Mouse (Mus musculus) induced T-regulatory cell, adult 2 months (primary cell): ENCODE measurements around the gene Zcchc12.

ENCODE experiments used
- DNase-seq: peaks from one replicate; pipeline ENCODE4 v3.0.0-alpha.2; 2012; ENCODE audit warnings: low read depth

Gene Zcchc12

DNA sequence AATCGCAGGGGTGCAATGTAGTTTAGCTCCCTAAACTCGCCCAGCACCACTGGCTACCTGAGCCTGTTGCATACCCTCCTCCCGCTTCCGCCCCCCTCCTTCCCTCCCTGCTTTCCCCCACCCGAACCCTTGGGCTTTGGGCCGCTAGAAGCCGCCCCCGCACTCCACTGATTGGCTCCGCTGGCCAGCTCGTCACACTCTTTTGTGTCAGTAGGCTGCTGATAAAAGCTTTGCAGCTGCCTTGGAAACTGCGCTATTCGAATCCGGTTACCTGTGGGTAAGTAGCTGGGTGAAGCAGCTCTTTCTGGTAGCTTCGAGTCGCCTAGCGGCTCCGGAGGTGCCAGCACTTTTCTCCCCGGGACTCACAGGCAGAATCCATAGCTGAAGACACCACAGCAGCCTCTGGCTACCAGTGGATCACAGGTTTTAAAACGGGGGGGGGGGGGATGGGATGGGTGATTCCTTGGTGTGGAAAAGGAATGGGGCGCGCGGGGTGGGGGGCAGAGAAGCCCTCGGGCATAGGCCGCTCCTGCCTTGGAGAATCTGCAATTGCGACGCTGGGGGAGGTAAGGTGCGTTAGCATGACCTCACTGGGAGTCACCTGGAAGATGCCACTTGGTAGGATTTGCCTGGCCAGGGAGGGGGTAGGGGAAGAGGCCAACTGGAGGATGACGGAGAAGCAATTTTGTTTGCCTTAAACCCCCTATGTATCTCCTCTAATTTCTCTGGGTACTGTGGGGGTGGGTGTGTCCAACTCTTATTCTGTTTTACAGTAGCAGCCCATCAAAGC is at the start of gene Zcchc12:
Gene Zcchc12, plus strand, starts transcription at position 169 of the 790 bp plus-strand sequence.
- DNase-seq: peak; percentile 6

DNA sequence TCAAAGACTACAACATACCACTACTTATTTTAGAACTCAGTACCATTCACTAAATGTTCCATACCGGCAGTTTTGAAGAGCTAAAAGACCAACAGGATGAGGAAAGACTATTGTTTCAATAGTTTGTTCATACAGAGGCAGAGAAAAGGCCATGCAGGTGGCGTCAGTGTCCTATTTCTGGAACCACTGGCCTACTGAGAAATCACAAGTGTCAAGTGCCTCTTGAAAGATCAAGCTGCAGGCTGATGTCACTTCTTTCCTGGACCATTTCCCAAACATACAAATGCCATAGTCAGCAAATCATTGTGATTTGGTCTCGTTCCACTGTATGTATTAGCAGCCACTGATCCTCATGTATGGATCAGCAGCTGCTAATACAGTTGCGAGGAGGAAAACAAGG is 49.0 kb upstream of the Zcchc12 start:
- no peak for DNase-seq

DNA sequence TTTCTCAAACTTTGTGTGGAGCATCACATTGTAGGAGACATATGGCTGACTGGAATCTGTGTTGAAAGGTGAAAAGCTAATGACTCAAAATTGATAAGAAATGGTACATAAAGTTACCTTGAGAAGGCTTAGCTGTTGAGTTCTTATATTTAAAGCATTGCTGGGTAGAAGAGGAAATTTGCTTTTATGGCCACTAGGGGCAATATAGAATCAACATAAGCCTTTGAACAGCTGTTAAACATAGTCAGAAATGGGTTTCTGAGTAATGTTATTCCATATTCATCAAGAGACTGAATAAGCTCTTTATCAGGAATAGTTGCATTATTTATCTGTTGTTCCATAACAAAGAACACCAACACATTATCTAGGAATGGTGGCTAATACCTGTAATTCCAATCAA is 45.6 kb upstream of the Zcchc12 start:
- peak; percentile 4 for DNase-seq

DNA sequence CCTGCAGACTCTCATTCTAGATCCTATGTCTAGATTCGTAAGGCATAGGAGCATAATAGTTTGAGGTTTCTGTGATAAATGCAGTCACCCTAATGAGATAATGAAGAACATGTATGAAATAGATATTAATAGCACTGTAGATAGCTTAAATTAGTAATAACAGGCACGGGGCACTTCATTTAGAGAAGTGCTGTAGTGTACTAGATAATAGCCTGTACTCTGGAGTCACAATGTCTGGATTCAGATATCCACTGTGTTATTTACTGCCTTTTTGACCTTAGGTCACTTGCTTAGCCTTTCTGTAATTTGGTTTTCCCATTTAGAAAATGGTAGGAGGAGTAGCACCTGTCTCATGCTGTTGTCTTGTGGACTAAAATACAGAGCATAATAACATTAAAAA is 39.0 kb upstream of the Zcchc12 start:
- no peak for DNase-seq

DNA sequence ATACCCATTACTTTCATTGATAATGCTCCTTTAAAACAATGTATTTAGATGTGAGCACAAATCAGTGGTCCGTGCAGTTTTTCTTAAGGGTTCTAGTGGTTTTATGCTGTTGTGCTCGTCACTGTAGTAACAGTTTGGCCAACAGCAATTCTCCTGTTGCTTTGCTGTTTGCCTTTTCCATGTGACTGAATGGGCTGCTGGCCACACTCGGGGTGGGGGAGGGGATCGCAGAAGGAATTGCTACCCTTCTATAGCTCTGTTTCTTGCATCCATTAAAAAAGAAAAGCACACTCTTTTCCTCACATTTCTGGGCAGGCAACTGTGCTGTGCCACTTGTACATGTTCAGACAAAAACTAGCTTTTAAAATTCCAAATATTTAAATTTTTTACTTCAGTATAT is 34.1 kb upstream of the Zcchc12 start:
- DNase-seq: no peak

DNA sequence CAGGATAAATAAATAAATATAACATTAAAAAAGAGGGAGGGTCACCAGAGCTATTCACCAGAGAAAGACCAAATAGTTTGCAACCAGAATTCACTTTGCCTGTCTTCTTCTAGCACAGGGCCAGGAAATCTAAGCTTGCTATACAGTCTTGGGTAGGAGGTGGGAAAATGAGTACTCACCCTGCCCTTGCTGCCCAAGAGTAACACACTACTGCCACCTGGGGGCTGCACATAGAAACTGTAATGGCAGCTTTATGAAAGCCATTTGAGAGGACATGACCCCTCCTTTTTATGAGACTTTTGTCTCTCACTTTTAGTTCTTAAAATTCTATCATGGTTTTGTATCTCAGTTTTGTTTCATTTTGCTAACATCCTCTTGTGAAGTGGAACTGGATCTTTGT is 12.1 kb upstream of the Zcchc12 start:
- DNase-seq: peak; percentile 47

DNA sequence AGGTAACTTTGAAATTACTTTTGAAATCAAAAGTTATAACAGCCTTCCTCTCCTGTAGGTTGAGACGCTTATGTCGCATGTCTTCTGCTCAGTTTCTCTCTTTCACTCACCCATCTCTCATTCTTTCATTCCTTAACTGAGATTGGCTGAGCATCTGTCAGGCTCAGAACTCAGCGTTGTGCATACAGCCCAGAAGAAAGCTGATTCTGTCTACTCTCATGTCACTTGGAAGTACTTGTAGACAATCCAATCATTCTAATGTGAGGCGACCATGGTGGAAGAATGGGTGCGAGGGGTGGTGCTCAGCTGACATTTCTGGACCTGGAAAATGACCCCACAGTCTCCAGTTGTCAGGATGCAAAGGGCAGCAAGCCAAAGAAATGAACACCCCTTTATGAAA is 9.7 kb upstream of the Zcchc12 start:
- no peak for DNase-seq

DNA sequence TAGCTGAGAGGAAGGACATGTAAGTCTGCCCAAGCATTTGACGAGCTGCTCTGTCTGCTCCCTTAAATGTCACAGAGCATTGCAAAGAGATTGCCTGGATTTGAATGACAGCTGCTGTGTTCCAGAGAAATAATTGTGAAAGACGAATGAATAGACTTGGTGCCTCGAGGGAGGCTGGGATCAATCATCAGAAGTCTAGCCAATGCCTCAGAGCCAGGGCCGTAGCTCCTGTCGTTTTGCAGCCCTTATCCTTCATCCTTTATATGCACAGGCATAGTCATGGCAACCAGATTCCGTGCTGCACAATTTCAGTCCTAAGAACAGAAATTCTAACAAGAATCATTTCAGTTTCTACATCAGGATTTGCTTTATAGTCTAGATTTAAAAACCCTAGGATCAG is 9.3 kb upstream of the Zcchc12 start:
- no peak for DNase-seq

DNA sequence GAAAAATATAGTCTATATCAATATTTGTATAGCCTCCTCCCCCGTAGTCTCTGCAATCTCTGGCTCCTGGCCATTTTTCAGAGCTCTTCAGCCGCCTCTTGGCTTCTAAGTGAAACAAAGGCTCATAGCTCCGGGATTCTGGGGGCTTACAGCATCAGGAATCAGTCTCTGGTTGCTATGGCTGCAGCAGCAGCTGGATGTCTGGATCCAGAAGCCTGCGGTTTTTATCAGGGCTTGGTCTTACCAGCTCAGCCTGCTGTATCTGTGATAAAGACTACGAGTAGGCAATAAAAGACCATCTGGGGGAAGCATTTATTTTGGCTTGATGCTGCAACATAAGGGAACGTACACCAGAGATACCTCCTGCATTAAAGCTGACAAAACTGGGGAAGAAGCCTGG is 1.8 kb upstream of the Zcchc12 start:
- no peak for DNase-seq

DNA sequence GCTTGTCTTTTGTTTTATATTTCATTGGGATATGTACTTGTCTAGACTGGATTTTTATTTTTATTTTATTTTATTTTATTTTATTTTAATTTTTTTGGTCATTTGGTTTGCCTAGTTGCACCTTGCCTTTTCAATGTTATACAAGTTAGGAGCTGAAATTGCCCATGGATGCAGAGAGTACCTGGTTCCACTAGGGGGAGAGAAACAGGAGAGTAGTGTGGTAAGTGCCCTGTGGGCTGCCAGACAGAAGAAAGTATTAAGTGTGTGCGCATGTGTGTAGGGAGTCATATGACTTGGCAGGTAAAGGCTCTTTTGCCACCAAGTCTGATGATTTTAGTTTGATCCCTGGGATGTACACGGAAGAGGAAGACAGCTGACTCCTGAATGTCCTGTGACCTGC is 13.8 kb downstream of the Zcchc12 start:
- no peak for DNase-seq

DNA sequence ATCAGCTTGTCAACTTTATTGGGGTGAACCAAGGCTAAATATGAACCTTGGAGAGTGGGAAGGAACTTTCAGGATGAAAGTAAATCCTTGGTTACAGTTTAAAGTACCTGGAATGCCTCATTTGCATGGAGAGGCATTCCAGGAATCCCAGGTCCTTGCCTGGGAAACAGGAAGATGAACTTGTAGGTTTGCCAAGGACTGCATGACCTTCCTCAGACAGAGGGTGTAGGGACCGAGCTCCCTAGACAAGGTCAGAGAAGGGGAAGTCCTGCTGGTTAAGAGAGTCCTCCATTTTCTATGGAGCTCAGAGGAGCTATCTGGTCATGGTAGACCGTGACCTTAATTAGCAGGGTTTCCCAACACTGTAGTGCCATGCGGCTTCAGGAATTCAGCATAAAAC is 15.5 kb downstream of the Zcchc12 start:
- no peak for DNase-seq

DNA sequence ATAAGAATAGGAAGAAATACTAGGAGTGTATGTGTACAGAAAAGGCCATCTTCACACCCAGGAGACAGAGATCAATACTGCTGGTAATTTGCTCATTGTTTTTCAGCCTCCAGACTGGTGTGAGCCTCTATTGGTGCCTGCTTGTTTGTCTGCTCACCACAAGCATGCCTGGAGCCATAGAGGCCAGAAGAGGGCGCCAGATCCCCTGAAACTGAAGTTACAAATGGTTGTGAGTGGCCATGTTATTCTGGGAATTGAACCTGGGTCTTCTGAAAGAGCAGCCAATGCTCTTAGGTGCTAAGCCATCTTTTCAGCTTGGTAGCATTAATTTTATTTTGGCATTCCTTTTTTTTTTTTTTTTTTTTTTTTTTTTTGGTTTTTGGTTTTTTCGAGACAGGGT is 25.7 kb downstream of the Zcchc12 start:
- DNase-seq: peak; percentile 18

DNA sequence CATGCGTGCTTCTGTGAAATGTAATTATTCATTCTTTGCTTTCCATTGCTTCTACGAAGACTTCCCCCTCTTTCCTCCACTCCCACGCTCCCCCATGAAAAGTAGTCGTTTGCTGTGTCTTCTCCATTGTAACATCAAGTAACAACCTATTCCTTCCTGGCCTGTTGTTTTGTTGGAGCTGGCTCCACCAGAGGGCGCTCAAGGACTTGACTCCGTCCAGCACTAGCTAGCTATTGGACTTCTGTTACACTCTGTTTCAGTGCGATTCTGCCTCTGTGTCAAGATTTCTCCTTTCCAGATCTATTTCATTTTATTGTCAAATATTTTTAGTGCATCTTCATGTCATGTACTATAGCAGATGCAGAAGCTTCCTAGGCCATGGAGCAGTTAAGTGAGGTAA is 30.1 kb downstream of the Zcchc12 start:
- DNase-seq: peak; percentile 64

DNA sequence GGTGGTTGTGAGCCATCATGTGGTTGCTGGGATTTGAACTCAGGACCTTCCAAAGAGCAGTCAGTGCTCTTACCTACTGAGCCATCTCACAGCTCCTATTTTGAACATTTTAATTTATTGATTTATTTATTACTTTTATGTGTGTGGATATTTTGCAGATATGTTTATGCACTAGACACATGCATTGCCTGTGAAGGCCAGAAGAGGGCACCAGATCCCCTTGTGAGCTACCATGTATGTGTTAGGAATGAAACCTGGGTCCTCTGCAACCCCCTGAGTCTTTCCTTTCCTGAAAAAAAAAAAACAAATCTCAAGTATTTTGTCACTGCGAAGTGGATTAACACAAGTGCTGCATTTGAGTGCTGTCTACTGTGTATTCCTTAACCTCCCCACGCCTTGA is 30.9 kb downstream of the Zcchc12 start:
- peak; percentile 37 for DNase-seq

DNA sequence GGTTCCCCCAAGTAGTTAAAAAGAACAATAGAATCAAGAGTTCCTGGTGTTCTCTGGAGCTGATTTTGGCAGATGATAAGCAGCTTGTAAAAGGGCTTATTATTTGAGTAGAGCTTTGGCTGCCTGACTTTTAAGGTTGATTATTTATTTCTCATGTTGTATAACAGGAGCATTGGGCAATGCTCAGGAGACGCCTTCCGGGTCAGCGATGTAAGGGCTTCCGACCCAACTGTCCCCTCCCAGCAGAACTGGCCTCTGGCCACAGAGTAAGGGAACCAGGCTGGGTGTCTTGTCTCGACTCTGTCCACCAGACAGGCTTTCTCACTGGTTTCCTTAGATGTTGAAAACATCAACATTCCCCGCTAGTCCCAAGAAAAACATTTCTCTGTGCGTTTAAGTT is 33.2 kb downstream of the Zcchc12 start:
- no peak for DNase-seq

DNA sequence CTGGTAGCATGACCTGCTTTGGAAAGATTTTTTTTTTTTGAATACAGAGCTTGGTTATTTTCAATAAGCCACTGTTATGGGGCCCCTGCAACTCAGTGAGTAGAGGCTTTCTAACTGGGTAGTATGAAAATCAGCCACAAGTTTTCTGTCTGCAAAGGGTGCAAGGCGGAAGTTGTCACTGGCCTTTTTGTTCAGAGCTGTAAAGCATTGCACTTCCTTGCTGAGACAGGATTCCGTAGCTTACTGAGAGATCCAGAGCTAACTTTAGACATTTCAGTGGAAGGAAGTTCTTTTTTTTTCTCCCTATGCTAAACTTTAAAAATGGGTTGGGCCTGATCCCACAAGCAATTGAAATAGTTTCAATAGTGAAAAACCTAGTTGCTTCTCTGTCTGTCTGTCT is 33.6 kb downstream of the Zcchc12 start:
- no peak for DNase-seq

DNA sequence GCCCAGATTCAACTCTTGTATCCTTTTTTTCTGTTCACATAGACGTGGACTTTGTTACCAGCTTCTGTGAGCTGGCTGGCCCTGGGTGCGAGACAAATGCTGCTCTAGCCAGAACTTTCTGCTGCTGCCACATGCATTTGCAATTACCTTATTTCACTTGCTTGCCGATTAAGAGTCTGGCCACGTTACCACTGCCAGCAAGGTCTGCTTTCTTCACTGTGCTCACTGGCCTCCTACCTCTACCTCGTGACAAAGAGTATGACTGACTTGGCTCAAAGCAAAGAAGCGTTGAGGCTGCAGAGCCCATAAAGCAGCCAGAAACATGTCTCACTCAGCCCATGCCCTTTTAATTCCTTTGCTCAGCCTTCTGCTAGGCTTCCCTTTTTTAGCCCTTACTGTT is 39.9 kb downstream of the Zcchc12 start:
- DNase-seq: no peak
